Mouse (Mus musculus): ENCODE data around the gene Lpin2.

Gene Lpin2

DNA sequence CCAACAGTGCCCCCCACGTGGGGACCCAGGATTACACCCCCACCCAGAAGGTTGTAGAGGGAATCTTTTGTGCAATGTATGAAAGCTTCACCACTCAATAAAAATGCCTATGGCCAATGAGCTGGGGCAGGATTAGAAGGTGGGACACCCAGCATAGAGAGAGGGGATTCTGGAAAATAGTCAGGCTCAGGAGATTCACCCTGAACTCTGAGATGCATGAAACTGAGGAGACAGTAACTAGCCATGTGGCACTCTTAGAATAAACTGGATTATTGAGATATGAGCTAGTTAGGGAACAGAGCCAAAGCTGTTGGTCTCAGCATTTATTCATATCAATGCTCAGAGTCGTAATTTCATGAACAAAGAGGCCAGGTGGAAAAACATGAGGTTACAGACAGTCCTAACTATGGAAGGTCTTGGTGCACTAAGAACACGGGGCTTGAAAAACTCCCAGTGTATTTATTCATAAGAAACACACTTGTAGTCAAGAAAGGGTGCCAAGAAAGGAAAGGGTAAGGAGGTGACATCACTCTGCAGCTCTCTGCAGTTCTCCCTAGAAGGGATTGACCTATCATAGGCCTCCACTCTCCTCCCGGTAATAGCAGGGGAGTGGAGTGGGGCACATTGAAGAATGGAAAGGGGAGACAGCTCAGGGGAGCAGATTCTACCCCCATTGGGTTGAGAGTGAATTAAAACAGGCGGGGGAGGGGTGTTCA is 83.1 kb downstream of the Lpin2 start:
- DNase-seq (ENCODE audit: low spot score) = no peak

DNA sequence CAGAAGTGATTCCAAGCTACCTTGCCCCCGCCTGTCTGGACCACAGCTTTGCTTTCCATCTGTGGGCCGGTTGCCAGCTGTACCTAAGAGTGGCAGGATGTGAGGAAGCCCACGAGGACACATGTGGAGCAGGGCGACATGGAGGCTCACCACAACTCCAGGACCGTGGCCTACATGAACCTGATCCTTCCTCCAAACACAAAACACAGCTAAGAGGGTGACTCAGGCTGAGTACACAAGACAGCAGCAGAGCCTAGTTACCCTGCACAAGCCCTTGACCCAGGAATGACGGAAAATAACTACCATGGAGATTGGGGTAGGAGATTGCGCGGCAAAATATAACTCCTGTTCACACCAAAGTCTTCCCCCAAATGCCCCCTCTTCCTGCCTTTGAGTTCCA is 85.0 kb downstream of the Lpin2 start:
- DNase-seq (ENCODE audit: low spot score) = no peak

DNA sequence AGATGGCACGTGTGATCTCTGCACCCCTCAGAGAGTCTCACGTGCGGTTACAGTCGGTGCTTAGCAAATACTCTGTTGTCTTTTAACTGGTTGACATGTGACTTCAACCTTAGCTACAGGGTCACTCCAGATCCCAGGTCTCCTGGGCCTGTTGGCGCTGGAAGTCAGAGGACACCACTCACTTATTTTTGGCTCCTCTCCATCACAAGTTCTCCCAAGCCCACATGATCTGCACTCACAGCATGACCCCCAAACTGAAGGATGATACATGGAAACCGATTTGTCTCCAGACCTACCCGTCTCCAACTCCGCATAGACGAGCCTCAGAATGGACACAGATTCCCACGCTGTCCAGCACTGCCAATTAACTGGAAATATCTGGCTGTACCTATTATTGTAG is 85.8 kb downstream of the Lpin2 start:
- DNase-seq (ENCODE audit: low spot score) = no peak

DNA sequence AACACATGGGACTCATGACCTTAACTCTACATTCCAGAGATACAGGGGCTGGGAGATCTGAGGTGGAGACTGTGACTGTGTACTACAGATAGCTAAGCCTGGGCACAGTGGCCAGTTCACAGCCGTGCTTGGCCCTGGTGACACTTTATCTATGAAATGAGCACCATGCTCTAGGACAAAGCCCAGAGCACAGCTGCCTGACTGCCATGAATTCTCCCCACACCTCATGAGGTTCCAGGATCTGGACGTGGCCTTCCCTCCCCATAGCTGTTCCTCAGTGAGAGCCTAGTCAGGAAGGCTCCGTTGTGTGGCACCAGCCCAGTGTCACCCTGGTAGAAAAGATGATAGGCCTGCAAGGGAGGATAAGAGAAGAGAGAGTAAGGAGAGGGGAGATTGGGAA is 86.2 kb downstream of the Lpin2 start:
- DNase-seq (ENCODE audit: low spot score) = no peak

DNA sequence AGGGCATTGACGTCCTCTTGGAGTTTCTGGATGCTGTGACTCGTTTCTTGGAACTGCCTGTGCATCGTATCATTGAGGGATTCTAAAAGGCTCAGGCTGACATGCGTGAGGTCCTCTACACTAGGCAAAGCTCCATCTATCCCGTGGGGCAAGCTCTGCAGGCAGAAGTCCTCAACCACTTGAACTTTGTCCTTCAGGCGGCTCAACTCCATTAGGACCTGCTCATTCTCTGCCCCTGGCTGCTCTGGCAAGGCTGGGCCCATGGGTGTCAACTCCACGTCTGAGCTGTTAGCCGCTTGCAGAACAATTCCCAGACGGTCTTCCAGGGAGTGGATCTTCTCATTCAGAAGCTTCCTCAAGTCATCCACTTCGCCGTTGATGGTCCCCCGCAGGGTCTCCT is 91.5 kb downstream of the Lpin2 start:
- DNase-seq (ENCODE audit: low spot score) = no peak

DNA sequence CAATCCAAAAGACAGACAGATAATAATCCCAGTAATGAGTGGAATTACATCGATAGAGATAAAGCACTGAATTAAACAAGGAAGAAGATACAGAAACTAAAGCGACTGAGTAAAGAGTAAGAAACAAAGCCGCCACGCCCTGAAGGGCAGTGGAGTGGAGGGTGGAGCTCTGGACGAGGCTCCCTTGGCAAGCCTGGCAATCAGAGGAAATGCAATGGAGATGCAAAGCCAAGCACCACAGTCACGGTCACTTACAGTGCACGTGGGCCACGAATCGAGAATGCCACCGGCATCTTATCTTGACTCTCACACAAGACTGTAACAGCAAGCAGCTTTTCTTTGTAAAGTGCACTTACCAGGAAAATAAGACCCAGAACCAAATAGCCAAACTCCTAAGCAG is 94.4 kb downstream of the Lpin2 start:
- DNase-seq (ENCODE audit: low spot score) = peak; percentile 22

DNA sequence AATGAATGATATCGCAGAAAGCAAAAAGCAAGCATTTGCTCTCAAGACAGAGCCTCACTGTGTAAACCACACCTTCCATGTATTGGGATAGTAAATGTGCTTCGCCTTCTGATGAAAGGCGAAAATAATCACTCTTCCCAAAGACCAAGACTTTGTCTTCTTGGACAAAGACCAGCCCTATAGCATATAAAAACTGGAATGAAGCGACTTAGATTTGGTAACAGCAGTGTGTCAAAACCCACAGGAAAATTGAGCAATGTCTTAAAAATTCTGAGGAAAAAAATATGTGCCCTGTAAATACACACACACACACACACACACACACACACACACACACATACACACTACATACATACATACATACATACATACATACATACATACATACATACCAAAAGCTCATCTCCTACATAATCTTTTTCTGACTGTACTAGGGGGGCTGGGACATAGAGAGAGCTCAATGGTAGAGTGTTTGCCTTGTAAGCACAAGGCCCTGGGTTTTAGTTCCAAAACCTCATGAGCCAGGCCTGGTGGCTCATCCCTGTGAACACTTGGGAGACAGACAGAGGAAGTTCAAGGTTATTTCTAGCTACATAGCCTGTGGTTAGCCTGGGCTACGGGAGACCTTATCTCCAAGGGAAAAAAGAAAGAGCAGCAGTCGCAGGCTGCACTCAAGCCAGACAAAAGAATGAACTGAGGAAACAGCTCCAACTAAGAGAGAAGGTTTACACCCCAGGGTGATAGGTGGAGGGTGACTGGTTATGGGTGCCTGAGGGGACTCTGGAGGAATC is 95.5 kb downstream of the Lpin2 start:
- DNase-seq (ENCODE audit: low spot score) = no peak

DNA sequence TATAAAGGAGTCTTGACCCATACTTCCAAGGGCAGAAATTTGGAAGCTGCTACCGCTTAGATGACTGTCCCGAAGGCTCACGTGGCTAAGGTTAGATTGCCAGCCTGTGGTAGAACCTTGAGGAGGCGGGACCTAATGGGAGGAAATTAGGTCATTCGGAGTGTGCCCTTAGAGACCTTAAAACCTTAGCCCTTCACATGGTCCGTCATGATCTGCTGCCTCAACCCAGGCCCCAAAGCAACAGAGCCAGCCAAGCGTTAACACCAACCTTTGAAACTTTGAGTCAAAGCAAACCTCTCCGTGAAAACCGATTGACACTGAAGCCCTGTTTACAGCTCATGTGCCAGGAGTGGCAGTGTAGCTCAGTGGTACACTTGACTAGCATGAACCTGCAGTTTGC is 100.4 kb downstream of the Lpin2 start:
- no peak for DNase-seq (ENCODE audit: low spot score)

DNA sequence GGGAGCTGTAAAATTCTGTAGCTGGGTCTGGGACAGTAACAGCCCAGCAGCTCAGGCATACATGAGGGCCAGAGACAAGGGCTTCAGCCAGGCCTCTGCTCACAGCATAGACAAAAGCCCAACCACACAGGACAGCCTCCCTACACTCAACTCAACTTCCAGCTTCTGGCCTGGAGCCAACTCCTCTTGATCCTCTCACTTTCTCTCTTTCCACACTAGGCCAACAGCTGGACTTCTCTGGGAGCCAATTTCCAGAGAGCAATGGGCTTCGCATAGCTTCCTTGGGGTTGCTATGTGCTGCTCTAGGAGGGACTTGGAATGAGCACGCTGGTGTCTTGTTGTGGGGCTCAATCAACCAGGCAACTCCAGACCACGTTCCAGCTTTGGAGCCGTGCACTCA is 100.9 kb downstream of the Lpin2 start:
- no peak for DNase-seq (ENCODE audit: low spot score)

DNA sequence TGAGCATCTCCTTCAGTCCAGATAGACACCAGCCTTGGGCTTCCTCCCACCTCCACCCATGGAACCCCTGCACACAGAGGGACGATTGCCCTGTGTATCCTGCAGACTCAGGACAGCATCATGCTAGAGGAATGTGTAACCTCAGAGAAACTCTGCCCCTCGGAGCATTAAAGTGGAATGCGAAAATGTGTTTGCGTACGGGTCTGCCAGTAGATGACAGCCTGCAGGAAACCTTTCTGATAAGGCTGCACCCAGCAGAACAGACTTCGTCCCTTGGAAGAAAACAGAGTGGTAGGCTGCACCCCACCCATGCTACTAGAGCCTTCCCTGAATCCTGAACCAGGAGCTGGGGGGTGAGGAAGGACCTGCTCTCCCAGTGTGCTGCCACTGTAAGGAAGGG is 102.5 kb downstream of the Lpin2 start:
- DNase-seq (ENCODE audit: low spot score) = no peak

DNA sequence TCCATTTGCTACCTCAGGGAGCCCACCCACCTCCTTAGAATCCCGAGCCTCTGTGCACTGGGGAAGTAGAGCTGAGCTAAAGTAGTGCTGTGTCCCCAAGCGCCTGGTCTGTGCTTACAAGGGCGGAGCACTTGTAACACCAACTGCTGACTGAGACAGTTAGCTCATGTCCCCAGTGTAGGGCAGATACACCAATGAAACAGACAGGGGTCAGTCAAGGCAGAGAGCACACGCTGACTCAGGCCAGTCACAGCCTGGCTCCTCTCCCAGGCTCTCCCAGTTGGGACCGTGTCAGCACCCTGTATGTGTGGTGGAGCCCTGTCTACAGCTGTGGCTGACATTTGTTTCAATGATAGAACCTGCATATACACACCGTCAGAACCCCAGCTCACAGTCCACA is 103.6 kb downstream of the Lpin2 start:
- DNase-seq (ENCODE audit: low spot score) = no peak

DNA sequence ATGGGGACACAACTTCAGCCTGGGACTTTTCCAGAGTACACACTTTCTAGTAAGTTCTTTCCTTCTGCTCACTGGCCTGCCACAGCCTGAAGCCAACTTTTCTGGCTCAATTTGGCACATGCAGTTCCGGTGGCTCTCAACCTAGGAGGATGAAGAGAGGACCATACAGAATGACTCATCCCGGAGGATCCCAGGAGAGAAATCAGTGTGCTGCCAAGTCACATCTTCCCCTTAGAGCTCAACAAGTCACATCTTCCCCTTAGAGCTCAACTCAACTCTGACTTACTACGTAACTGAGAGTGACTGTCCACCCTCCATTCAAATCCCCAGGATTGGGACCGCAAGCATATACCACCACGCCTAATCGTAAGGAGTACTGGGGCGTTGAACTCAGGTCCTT is 105.2 kb downstream of the Lpin2 start:
- no peak for DNase-seq (ENCODE audit: low spot score)

DNA sequence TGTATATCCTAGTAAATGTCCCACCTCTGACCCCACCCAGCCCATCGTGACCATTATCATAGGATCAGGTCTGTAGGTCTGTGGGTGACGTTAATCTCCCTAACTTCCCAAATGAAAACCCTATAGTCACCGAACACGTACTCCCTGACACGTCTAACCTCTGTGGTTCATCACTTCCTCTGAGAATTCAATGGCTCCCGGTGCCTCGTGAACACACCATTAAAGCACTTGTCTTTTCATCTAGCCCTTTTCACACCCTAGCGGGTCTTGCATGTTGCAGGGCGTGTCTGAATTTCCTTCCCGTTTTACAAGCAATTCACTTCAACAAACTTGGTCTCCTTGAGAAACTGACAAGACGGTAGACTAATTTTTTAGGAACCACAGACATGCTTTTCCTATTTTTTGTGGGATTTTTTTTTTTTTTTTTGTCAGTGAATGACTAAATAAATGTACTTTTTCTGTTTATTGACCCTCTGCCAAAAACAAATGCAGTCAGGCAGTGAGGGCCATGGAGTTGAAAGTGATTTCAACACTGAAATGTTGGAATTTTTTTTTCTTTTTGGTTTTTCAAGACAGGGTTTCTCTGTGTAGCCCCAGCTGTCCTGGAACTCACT is 105.9 kb downstream of the Lpin2 start:
- no peak for DNase-seq (ENCODE audit: low spot score)

DNA sequence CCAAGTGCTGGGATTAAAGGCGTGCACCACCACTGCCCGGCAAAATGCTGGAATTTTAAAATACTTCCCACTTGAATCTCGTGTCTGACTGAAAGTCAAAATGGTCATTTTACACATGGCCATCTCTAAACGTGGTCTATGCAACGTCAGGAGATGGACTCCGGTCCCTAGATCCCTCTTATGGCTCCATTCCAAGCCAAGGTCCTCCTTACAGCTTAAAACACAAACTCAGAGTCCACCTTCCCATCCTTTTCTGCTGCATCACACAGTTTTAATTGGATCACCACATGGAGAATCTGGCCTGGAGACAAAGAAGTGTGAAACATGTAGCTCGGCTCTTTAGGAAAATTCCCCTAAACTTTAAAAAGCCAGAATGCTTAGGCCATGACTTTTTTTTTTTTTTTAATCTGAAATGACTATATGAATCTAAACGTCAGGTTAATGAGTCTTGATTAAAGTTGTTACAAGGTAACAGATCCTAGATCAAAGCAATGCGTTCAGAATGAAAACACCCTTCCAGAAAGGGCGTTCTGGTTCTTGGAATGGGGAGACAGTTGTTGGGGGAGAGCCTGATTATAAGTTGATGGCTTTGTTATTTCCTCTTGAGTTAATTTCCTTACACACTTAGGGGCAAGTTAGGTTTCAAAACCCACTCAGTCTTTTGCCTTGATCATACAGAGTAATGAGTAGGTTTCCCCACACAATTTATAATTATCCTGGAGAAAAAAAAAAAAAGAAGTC is 106.6 kb downstream of the Lpin2 start:
- no peak for DNase-seq (ENCODE audit: low spot score)

DNA sequence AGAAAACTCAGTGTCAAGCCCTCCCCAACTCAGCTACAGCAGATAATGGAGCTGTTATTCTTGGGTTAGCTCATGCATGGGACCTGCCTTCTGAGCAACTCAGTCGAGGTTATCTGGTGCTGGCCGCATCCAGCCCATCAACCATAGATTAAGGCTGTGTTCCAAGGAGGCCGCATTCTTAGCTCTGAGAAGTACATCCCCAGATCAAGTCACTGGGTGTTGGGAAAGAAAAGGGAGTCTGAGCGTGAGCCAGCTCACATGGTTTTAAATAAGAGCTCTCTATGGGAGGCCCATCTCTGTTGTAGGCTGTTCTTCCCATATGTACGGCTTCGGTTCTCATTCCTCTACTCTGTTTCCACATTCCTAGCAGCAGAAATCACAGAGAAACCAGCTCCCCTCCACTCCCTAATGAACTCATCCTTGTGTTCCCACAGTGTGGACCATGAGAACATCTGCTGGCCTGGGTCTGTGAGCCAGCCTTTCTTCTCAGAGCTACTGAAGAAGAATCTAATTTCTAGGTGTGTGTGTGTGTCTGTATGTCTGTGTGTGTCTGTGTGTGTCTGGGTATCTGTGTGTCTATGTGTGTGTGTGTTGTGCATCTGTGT is 107.3 kb downstream of the Lpin2 start:
- no peak for DNase-seq (ENCODE audit: low spot score)

DNA sequence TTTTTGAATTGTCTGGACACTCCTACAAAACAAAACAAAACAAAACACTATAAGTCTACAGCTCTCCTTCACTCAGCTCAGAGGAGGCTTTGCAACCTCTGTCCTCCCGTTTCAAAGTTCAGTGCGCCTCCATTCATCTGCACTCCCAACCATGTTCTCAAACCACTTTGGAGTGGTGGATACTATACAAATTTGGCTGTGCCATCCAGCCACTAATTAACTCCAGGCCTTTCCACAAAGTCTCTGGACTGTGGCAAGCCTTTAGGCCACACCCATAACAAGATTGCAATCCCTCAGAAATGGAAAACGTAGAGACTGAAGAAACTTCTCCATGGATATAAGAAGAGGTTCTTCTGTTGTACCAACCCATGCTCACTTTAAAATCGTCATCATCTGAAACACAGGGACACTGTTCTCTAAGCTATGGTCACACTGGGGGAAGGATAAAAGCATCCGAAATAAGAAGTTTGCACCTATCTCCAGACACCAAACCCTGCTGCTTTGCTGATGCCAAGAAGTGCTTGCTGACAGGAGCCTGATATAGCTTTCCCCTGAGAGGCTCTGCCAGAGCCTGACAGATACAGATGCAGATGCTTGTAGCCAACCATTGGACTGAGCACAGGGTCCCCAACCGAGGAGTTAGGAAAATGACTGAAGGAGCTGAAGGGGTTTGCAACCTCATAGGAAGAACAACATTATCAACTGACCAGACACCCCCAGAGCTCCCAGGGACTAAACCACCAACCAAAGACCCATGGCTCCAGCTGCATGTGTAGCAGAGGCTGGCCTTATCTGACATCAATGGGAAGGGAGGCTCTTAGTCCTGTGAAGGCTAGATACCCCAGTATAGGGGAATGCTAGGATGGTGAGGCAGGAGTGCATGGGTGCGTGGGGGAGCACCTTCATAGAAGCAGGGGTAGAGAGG is 108.4 kb downstream of the Lpin2 start:
- no peak for DNase-seq (ENCODE audit: low spot score)

DNA sequence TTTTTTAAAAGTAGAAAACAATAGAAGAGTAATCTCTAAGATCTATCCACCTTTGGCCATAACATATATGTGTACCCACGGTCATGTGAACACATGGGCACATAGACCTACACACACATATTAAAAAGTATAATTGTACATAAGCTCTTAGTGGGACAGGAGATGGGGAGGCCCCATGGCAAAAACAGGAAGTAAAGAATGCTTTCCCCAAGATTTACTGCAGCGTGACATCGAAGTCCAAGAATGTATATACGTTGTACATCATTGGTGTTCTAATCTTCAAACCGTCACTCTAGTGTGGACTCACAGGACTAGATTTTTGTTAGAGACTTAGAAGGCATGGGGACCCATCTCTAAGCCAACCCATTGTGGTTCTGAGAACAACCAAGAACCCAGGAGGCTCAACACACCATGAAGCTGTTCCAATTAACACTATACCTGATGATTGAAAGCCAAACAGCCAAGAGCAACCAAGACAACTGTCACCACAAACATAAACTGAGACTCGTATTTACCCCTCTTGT is 109.6 kb downstream of the Lpin2 start:
- DNase-seq (ENCODE audit: low spot score) = no peak

DNA sequence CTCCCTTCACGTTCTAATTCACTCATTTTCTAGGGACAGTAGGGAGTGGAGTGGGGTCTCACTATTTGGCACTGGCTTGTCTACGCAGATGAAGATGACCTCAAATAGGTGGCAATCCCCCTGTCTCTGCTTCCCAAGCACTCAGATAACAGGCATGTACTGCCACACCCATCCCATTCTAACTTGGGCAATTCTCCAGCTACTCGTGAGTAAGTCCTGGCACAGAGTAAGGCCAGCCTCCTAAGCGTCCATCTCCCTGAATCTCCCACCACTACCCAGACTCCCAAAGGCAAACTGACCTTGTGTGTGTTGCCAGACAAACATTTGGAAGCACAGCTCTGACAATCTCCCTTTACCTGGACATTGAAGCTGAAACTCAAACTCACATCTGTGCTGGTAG is 110.5 kb downstream of the Lpin2 start:
- no peak for DNase-seq (ENCODE audit: low spot score)

DNA sequence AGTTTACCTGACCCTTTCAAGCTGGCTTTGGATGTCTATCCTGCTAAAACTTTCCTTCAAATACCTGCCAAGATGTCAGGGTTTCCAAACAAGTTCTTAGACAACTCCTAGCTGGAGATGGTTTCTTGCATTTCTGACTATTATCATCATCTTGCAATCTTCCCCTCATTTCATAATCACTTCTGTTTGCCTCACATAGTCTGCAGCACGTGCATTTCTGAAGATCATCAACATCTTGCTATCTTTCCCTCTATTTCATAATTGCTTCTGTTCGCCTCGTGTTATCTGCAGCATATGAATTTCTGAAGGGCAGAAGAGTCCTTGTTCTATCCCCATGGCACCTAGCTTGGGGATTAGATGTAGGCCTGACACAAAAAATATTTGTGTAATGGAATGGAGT is 112.2 kb downstream of the Lpin2 start:
- no peak for DNase-seq (ENCODE audit: low spot score)
